Mouse (Mus musculus): ENCODE measurements around the gene Sptbn2.

Gene Sptbn2

DNA sequence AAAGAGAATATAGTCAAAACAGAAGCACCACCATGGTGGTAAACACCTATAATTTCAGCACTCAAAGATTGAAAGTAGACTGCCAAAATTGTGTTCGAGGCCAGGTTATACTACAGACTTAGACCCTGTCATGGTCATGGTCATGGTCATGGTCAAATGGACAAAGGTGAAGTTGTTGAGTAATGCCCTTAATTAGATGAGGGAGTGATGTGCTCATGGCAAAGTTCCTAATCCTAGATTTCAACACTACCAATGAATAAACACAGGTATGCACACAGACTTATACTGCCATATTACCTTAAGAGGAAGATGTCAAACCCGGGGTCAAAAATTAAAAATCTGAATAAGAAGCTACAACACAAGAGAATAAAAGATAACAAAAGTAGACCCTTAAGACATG is 75.3 kb downstream of the Sptbn2 start:
- DNase-seq, result no peak

DNA sequence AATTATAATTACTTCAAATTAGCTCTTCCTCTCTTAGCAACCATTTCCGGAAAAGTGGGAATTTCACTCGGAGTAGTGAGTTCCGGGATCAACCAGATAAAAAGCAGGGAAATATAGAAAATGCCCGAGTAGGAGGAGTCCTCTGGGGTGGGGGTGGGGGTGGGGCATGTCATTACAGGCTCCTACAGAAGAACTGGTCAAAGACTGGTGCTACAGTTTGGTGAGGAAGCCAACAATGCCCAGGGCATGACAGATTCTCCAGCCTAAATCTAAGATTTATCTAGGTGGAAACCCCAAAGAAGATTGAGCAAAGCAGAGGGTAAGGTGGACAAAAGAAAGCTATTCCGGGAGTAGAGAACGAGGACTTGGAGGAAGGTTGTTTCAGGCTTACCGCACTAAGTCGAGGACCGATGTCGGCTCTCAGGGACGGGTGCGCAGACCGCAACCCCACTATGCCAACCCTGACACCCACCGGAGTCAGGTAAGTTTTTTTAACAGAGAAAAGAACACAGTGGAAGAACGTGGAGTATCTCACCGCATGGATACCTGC is 82.4 kb downstream of the Sptbn2 start:
- DNase-seq, result no peak

DNA sequence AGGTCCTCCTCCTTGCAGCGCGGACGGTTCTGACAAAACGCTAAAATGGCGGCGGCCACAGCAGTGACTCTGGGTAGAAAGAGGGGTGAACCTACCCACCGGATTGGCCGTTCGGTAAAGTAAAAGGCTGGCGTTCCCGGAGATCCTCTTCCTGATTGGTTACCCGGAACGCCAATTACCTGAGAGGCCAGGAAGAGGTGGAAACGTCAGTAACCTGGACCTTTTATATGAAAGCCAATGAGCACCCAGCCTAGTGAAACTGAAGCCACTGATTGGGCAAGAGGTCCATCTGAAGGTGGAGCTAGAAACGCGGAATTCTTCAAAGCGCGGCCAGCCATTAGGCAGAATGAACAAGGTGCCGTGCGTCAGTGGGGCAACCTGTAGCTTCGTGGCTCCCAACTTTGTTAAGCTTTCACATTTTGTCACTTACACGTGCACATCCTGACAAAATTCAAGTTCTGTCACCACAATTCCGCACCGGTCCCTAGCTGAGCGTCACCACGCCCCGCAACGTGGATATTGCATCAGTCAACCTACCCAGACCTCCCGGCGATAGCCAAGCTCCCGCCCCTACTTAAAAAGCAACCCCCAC is 83.0 kb downstream of the Sptbn2 start, which contains the start of gene Rbm4:
Rbm4 (minus strand) TSS at position 71 of the 592 bp plus-strand sequence.
- peak; percentile 99 for DNase-seq

DNA sequence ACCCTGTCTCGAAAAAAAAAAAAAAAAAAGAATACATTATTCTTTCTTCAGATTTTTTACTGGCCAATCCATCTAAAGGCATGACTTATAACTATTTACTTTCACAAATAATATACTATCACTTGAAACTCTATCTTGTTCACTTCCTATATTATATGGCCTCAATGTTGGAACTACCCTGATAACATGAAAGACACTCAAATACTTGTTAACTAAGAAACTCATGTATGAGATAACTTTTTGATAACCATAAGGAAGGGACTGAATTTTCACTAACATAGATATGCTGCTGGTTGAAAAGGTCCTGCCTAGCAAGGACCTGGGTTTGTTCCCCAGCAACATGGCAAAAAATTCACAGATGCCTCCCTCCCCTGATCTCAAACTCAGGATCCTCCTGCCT is 85.0 kb downstream of the Sptbn2 start:
- DNase-seq, result no peak

DNA sequence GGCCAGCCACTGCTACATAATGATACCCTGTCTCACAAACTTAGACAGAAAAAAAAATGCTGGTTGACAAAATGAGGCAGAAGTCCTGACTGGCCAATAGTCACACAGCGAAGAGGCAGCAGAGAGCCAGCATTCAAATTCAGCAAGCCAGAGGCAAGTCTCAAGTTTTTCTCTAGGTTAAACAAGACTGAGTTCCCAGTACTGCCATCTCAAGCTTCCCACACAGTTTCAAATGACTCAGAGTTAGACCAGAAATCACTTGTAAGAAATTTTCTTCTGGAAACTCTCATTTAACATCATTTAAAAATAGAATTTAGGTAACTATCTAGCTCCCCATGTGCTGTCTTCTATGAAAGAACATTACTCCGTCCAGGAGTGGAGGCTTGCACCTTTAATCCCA is 86.9 kb downstream of the Sptbn2 start:
- DNase-seq, result no peak

DNA sequence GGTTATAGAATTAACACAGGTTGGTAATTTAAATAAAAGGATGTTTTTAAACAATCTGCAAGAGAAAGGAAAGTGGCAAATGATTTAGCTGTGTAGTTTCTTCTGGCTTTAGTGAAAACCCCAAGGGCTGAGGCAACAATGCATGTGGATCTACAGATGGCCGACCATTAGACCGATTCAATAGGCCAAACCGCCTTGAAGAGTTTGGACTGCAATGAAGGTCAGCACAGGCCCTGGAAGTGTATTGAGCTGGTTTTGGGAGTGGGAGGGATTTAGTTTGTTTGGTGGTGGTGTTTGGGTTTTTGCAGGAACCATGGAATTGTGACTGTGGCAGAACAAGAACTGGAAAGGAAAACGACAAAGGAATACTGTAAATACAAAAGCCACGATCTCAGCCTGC is 88.1 kb downstream of the Sptbn2 start:
- no peak for DNase-seq

Data from kidney, postnatal 14 days (tissue).